Mouse (Mus musculus): Measurements from ENCODE around the gene Enpep. TPM values are rescaled to one million over a fixed set of nuclear protein-coding genes. Genes with fewer than 3 reads are reported as not detected.

Gene Enpep
- polyA plus RNA-seq, 1 experiment from 2014 or later = 3.0 TPM

DNA sequence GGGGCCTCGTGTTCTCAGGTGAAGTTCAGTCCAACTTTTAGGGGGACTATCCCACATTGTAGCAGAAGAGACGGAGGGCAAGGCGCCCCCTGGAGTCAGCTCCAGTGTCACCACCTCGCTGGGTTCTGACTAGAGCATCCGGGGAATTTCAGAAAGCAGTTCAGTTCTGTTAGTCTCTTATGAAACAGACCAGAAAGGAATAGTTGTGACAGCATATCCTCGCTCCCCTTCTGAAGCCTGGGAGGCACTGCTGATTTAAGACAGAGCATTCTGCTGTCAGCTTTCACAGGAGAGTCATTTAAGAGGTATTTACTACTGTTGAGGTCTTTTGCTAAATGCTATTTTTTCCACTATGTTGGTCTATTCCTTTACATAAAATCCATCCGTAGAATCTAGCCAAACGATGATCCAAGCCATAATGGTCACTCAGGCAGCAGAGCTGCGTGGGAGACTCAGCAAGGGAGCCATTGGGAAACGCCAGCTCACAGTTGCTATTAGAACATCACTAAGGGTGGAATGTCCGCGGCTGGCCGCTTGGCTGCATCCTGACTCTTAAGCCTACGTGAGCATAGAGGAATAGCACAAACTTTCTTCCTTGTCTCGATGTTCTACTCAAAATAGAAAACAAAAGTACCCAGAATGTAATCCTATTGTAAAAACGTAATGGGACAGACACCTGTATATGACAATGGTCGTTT lies 15.3 kb downstream of the Enpep start:
- WGBS = 78% methylated on average over 17 of the region's 17 CpGs
- Histone ChIP-seq H3K27me3 (ENCODE audit: control insufficient read depth, insufficient read depth, low read length) (no peaks in the 10 kb centered on the region), H3K27ac (no peak overlapping the region), H3K4me2 (replicated peaks) (no peak overlapping the region), H3K36me3 (replicated peaks; ENCODE audit: control insufficient read depth, insufficient read depth) (no peaks in the 10 kb centered on the region), H3K9ac (no peak overlapping the region), H3K4me3 (replicated peaks; ENCODE audit: low read length) (no peak overlapping the region), H3K9me3 (ENCODE audit: control insufficient read depth, low read length) (no peaks in the 10 kb centered on the region), H3K4me1 (replicated peaks; ENCODE audit: control insufficient read depth, insufficient read depth, low read length) (no peaks in the 10 kb centered on the region)
- DNase-seq (ENCODE audit: low spot score) = no peak
- no peak for ATAC-seq (ENCODE audit: low FRiP score)

DNA sequence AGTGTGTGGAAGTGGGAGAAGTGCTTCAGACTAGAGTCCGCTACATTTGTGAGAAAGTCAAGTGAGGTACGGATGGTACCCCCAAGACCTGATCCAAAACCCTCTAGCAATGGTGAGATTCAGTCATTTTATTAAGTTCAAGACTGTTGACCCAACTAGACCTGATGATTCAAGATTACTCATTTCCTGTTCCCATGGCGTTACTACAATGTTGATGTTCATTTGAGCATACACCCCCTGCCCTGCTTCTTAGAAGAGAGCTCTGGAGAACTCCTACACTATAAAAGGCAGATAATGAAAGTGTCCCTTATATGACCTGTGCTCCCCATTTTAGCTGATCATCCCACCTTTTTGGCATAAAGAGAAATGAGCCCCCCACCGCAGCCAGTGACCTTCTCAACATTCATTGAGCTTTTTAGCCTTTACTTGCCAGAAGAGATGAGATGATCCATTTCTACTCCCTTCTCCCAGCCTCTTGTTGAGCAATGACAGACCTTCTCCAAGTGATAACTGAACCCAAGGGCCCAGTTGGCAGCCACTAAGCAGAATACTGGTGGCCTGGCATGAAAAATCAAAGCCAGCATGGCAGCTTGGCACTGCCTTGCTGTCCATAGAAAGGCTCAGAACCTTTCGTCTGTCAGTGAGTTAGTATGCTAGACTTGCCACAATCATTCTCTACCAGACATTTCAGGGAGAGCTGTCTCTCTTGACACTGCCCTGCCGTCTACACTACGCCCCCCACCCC lies 18.7 kb downstream of the Enpep start:
- 90% methylated on average over 7 of the region's 7 CpGs for WGBS
- DNase-seq (ENCODE audit: low spot score) = no peak

DNA sequence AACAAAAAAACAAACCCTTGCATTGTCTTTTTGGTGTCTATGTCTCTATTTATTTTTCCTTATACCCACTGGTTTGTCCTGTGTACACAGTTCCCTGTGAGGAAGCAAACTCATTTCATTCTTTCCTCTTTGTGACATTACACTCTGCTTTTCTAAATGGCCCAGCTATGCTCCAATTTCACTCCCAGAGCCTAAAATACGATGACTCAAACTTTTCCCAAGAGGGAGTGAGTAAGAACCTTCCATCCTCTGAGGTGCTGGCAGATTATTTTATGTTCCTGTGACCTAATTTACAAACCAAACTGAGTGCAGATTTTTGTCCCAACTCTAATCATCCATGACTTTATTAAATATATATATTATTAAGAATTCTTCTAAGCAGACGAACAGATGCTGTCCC lies 19.3 kb downstream of the Enpep start:
- no peak for DNase-seq (ENCODE audit: low spot score)
- Histone ChIP-seq H3K4me3 (replicated peaks; ENCODE audit: low read length) (no peak overlapping the region), H3K4me2 (replicated peaks) (no peak overlapping the region), H3K9me3 (ENCODE audit: control insufficient read depth, low read length) (no peaks in the 10 kb centered on the region), H3K9ac (no peak overlapping the region), H3K4me1 (replicated peaks; ENCODE audit: control insufficient read depth, insufficient read depth, low read length) (no peaks in the 10 kb centered on the region), H3K27me3 (ENCODE audit: control insufficient read depth, insufficient read depth, low read length) (no peaks in the 10 kb centered on the region), H3K27ac (no peak overlapping the region), H3K36me3 (replicated peaks; ENCODE audit: control insufficient read depth, insufficient read depth) (no peaks in the 10 kb centered on the region)
- ATAC-seq (ENCODE audit: low FRiP score) = no peak
- 86% methylated on average over 2 of the region's 2 CpGs for WGBS

More for the DNA sequence above, 18.7 kb downstream of the Enpep start:
- H3K4me2 ChIP-seq (replicated peaks) = no peak overlapping the region
- no peak overlapping the region for H3K27ac ChIP-seq
- no peaks in the 10 kb centered on the region for H3K36me3 ChIP-seq (replicated peaks; ENCODE audit: control insufficient read depth, insufficient read depth)
- H3K4me1 ChIP-seq (replicated peaks; ENCODE audit: control insufficient read depth, insufficient read depth, low read length) = no peaks in the 10 kb centered on the region
- no peaks in the 10 kb centered on the region for H3K9me3 ChIP-seq (ENCODE audit: control insufficient read depth, low read length)
- H3K27me3 ChIP-seq (ENCODE audit: control insufficient read depth, insufficient read depth, low read length) = no peaks in the 10 kb centered on the region
- ATAC-seq (ENCODE audit: low FRiP score) = no peak
- H3K4me3 ChIP-seq (replicated peaks; ENCODE audit: low read length) = no peak overlapping the region
- no peak overlapping the region for H3K9ac ChIP-seq

DNA sequence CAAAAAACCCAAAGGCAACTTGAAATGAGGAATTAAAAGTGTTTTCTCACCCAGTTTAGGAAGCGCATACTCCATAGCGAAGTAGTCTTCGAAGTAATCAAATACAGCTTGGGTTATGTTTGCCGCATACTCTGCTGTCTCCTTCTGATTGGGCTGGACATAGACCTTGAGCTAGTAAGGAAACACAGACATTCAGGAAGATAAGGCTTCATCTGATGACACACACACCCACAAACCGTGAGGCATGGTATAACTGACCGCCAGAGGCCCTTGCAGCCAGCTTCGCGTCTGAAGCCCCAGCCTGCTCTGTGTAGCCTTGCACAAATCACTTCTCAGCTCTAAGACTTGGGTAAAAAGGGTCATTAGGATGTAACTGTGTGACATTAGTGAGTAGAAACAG lies 20.0 kb downstream of the Enpep start:
- DNase-seq (ENCODE audit: low spot score) = no peak
- H3K9me3 ChIP-seq (ENCODE audit: control insufficient read depth, low read length) = no peaks in the 10 kb centered on the region
- no peak overlapping the region for H3K4me3 ChIP-seq (replicated peaks; ENCODE audit: low read length)
- no peak overlapping the region for H3K4me2 ChIP-seq (replicated peaks)
- WGBS = 97% methylated on average over 8 of the region's 8 CpGs
- H3K27me3 ChIP-seq (ENCODE audit: control insufficient read depth, insufficient read depth, low read length) = no peaks in the 10 kb centered on the region
- ATAC-seq (ENCODE audit: low FRiP score) = no peak
- H3K9ac ChIP-seq = no peak overlapping the region
- no peak overlapping the region for H3K27ac ChIP-seq
- H3K36me3 ChIP-seq (replicated peaks; ENCODE audit: control insufficient read depth, insufficient read depth) = no peaks in the 10 kb centered on the region
- no peaks in the 10 kb centered on the region for H3K4me1 ChIP-seq (replicated peaks; ENCODE audit: control insufficient read depth, insufficient read depth, low read length)

DNA sequence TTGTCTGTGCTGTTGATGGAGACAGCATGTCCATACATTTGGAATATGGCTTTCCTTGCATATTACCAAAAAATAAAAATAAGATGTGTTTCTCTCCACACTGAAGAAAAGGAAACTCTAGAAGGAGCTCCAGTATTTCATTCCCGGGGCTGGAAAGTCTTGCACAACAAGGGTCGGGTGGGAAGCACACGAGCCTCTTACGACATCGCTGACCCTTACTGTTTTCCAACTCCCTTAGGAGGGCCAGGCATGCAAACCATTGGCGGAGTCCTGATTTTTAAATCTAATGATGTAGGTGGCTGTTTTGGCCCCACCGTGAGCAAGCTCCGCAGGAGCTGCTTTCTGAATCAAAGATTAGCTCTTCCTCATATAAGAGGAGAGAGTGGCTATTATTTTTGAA lies 20.6 kb downstream of the Enpep start:
- DNase-seq (ENCODE audit: low spot score) (no peak), ATAC-seq (ENCODE audit: low FRiP score) (no peak)
- no peak overlapping the region for H3K27ac ChIP-seq
- H3K9me3 ChIP-seq (ENCODE audit: control insufficient read depth, low read length) = no peaks in the 10 kb centered on the region
- no peaks in the 10 kb centered on the region for H3K4me1 ChIP-seq (replicated peaks; ENCODE audit: control insufficient read depth, insufficient read depth, low read length)
- H3K27me3 ChIP-seq (ENCODE audit: control insufficient read depth, insufficient read depth, low read length) = no peaks in the 10 kb centered on the region
- 85% methylated on average over 8 of the region's 8 CpGs for WGBS
- H3K36me3 ChIP-seq (replicated peaks; ENCODE audit: control insufficient read depth, insufficient read depth) = no peaks in the 10 kb centered on the region
- no peak overlapping the region for H3K4me2 ChIP-seq (replicated peaks)
- no peak overlapping the region for H3K4me3 ChIP-seq (replicated peaks; ENCODE audit: low read length)
- H3K9ac ChIP-seq = no peak overlapping the region

DNA sequence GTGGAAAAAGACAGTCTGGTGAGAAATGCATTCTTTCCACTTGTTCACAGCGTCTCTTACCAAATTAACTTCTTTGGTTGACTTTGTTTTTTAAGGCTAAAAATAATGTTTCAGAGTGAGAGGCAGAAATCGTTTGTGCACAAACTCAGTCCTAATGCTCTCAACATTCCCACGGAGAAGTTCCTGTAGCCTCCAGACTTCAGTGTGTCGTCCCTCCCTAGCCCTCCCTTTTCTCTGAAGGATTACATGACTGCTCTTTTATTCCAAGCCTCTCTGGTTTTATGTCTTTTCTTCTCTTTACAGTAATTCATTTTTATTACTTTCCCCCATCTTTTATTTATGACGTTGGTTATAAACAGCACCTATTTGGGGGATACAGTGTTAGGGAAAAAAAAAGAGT lies 22.6 kb downstream of the Enpep start:
- no peaks in the 10 kb centered on the region for H3K9me3 ChIP-seq (ENCODE audit: control insufficient read depth, low read length)
- H3K4me2 ChIP-seq (replicated peaks) = no peak overlapping the region
- no peak for ATAC-seq (ENCODE audit: low FRiP score)
- H3K36me3 ChIP-seq (replicated peaks; ENCODE audit: control insufficient read depth, insufficient read depth) = no peaks in the 10 kb centered on the region
- DNase-seq (ENCODE audit: low spot score) = no peak
- 76% methylated on average over 5 of the region's 5 CpGs for WGBS
- H3K27me3 ChIP-seq (ENCODE audit: control insufficient read depth, insufficient read depth, low read length) = no peaks in the 10 kb centered on the region
- H3K4me1 ChIP-seq (replicated peaks; ENCODE audit: control insufficient read depth, insufficient read depth, low read length) = no peaks in the 10 kb centered on the region
- H3K9ac ChIP-seq = no peak overlapping the region
- no peak overlapping the region for H3K27ac ChIP-seq
- H3K4me3 ChIP-seq (replicated peaks; ENCODE audit: low read length) = no peak overlapping the region

DNA sequence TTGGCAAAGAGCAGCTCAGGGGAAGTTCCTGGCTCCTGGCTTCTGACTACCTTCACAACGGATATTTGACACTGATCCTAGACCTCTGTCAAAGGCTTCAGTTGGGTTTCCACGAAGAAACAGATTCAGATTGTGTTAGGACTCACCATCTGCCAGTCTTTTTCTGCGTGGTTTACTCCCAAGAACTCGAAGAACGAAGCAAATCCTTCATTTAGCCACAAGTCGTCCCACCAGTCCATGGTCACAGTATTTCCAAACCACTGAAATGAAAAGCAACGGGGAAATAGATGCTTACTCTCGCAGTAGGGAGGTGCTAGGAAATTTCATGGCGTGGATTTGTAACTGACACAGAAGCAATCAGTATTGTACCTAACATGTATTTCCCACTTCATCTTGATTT lies 23.6 kb downstream of the Enpep start:
- H3K4me3 ChIP-seq (replicated peaks; ENCODE audit: low read length) = no peak overlapping the region
- no peaks in the 10 kb centered on the region for H3K36me3 ChIP-seq (replicated peaks; ENCODE audit: control insufficient read depth, insufficient read depth)
- WGBS = 76% methylated on average over 9 of the region's 9 CpGs
- no peak for ATAC-seq (ENCODE audit: low FRiP score)
- no peaks in the 10 kb centered on the region for H3K9me3 ChIP-seq (ENCODE audit: control insufficient read depth, low read length)
- H3K4me2 ChIP-seq (replicated peaks) = no peak overlapping the region
- H3K9ac ChIP-seq = no peak overlapping the region
- DNase-seq (ENCODE audit: low spot score) = no peak
- H3K27me3 ChIP-seq (ENCODE audit: control insufficient read depth, insufficient read depth, low read length) = no peaks in the 10 kb centered on the region
- H3K27ac ChIP-seq = no peak overlapping the region
- H3K4me1 ChIP-seq (replicated peaks; ENCODE audit: control insufficient read depth, insufficient read depth, low read length) = no peaks in the 10 kb centered on the region

DNA sequence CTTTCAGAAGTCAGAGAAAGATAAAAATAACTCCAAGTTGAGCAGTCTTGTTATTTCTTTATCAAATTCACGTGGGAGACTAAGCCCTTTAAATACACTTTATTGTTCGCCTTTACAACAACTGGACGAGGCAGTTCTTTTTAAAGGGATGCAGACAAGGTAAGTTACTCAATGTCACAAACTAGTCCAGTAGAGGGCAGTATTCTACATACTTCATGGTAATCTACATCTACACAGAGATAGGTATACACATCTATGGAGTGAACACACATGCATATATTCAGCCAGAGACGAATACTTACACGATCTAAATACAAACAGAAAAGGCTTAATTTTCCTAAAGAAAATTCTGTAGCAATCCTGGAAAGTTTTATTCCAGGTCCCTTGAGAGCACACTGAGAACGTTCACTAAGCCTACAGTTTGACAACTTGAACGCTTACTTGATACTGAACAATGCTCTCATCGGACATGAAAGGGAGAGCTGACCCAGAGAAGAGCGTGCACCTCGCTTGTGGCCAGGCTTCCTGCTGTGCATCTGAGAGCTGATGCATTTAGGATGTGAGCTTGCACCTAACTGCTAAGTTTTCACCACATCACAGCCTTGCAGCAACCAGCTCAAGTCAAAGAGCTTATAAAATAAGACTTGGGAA lies 24.3 kb downstream of the Enpep start:
- H3K4me3 ChIP-seq (replicated peaks; ENCODE audit: low read length) = no peak overlapping the region
- no peak overlapping the region for H3K4me2 ChIP-seq (replicated peaks)

DNA sequence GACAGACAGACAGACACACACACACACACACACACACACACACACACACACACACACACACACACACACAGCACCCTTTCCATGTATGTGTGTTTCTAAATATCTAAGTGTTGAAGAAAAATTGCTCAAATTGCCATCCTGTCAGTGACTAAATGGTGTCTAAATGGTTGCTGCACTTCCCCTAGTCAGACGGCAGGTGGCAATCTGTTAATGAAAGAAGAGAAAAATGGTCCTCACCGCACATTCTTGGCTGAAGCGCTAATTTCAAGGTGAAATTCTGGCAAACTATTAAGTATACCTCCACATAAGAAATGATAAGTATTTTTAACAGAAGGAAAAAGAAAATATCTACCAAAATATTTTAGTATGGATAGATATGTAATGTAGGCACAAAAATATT lies 28.6 kb downstream of the Enpep start:
- WGBS = 6% methylated on average over 3 of the region's 3 CpGs
- no peaks in the 10 kb centered on the region for H3K27me3 ChIP-seq (ENCODE audit: control insufficient read depth, insufficient read depth, low read length)
- no peak overlapping the region for H3K4me3 ChIP-seq (replicated peaks; ENCODE audit: low read length)
- H3K9ac ChIP-seq = no peak overlapping the region
- no peak overlapping the region for H3K27ac ChIP-seq
- H3K36me3 ChIP-seq (replicated peaks; ENCODE audit: control insufficient read depth, insufficient read depth) = no peaks in the 10 kb centered on the region
- no peak overlapping the region for H3K4me2 ChIP-seq (replicated peaks)
- H3K9me3 ChIP-seq (ENCODE audit: control insufficient read depth, low read length) = no peaks in the 10 kb centered on the region
- H3K4me1 ChIP-seq (replicated peaks; ENCODE audit: control insufficient read depth, insufficient read depth, low read length) = no peaks in the 10 kb centered on the region
- ATAC-seq (ENCODE audit: low FRiP score) = no peak
- peak; percentile 87 for DNase-seq (ENCODE audit: low spot score)

More for the DNA sequence above, 24.3 kb downstream of the Enpep start:
- DNase-seq (ENCODE audit: low spot score) (peak; percentile 90), ATAC-seq (ENCODE audit: low FRiP score) (peak; percentile 79; the same call in 1 of the 2 replicates)
- 41% methylated on average over 10 of the region's 10 CpGs for WGBS
- Histone ChIP-seq H3K27me3 (ENCODE audit: control insufficient read depth, insufficient read depth, low read length) (no peaks in the 10 kb centered on the region), H3K9ac (no peak overlapping the region), H3K4me1 (replicated peaks; ENCODE audit: control insufficient read depth, insufficient read depth, low read length) (no peaks in the 10 kb centered on the region), H3K9me3 (ENCODE audit: control insufficient read depth, low read length) (no peaks in the 10 kb centered on the region), H3K36me3 (replicated peaks; ENCODE audit: control insufficient read depth, insufficient read depth) (no peaks in the 10 kb centered on the region), H3K27ac (no peak overlapping the region)
